Mouse (Mus musculus): ENCODE results near the gene Cdkn1a. TPM values are rescaled to one million over a fixed set of nuclear protein-coding genes. Genes with fewer than 3 reads are reported as not detected.

The Cdkn1a gene
- polyA plus RNA-seq, 1 experiment from 2014 or later: 292 TPM

- Histone ChIP-seq H3K27me3 (replicated peaks; ENCODE audit: control insufficient read depth, insufficient read depth, low read length) (peaks cover 29% of the 10 kb centered on the region), H3K9ac (ENCODE audit: low read depth, low read length) (peak overlapping the region; percentile 72), H3K36me3 (ENCODE audit: control insufficient read depth, insufficient read depth, low read length) (0 out of 2 replicates have a peak, but pooled peaks cover 2% of the 10 kb centered on the region), H3K9me3 (ENCODE audit: control insufficient read depth, low read length) (no peaks in the 10 kb centered on the region), H3K4me1 (ENCODE audit: control insufficient read depth, insufficient read depth, low read length) (peaks cover 10% of the 10 kb centered on the region; the same call in 1 of the 2 replicates), H3K4me2 (ENCODE audit: low read depth, low read length) (peak overlapping the region; percentile 87), H3K4me3 (ENCODE audit: low read depth, low read length) (peak overlapping the region; percentile 59), H3K27ac (replicated peaks; ENCODE audit: low read depth, low read length) (no peak overlapping the region)
- DNase-seq (ENCODE audit: low spot score) (peak; percentile 94), ATAC-seq (ENCODE audit: low read depth) (peak; percentile 85)
- 9% methylated on average over 32 of the region's 36 CpGs for WGBS
These were observed 2.6 kb downstream of the Cdkn1a start for GRCm38 (mm10) chr17:29093110-29093952.

DNA sequence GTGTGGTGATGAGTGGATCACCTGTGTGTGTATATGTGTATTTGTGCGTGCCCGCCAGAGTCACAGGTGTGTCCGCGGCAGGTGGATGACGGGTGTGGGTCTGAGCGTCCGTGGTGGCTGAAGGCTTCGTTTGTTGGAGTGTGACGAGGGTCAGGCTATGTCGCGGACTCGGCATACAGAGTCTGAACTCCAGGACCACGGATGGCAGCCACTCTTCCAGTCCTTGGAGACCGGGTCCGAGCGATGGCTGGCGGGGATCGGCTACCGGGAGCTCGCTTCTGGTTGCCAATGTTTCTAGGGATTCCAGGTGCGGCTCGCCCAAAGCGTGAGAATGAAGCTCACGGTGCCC, 3.2 kb downstream of the Cdkn1a start:
- Histone ChIP-seq H3K27me3 (replicated peaks; ENCODE audit: control insufficient read depth, insufficient read depth, low read length) (peaks cover 29% of the 10 kb centered on the region), H3K4me1 (ENCODE audit: control insufficient read depth, insufficient read depth, low read length) (peaks cover 10% of the 10 kb centered on the region; the same call in 1 of the 2 replicates), H3K9me3 (ENCODE audit: control insufficient read depth, low read length) (no peaks in the 10 kb centered on the region), H3K4me2 (ENCODE audit: low read depth, low read length) (peak overlapping the region; percentile 87), H3K36me3 (ENCODE audit: control insufficient read depth, insufficient read depth, low read length) (0 out of 2 replicates have a peak, but pooled peaks cover 4% of the 10 kb centered on the region), H3K9ac (ENCODE audit: low read depth, low read length) (peak overlapping the region; percentile 72), H3K4me3 (ENCODE audit: low read depth, low read length) (peak overlapping the region; percentile 59), H3K27ac (replicated peaks; ENCODE audit: low read depth, low read length) (no peak overlapping the region)
- DNase-seq (ENCODE audit: low spot score) (no peak), ATAC-seq (ENCODE audit: low read depth) (peak; percentile 2; the same call in 1 of the 2 replicates)
- WGBS: 0% methylated on average over 16 of the region's 24 CpGs

DNA sequence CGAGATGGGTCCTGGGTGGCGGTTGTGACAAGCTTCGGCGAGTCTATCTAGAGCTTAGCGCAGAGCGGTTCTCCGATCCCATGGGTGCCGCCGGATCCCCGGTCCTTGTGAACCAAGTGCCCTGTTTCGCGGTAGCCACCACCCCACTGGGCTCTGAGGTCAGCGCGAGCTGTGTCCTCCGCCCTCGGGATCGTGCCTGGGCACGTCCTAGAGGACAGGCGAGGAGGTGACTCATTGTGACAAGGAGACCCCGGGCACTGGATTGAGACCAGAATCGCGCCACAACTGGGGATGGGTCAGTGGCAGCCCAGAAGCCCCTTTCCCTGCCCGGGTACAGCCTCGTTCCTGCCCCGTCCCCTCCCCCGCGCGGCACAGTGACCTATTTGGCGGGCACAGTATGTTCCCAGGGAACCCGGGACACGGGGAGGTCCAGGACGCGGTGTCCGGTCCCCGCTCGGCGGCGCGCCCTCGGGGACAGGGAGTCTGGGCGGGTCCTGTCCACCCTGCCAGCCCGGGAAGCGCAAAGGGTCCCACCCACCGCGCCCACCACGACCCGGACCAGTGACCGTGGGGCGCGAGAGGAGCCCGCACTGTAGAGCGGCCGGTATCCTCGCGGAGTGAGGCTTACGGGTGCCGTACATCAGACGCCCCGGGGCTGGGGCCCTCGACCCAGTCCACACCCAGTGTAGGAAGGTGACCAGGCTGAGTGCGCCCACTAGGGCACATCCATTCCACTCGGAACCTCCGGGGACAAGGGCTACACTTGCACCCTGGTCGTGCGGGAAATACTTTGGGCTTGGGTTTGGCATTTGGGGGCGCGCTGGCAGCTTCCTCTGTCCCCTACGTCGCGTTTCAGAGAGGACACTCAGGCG, 3.8 kb downstream of the Cdkn1a start:
- Histone ChIP-seq H3K27me3 (replicated peaks; ENCODE audit: control insufficient read depth, insufficient read depth, low read length) (peaks cover 29% of the 10 kb centered on the region), H3K4me2 (ENCODE audit: low read depth, low read length) (peak overlapping the region; percentile 87), H3K4me3 (ENCODE audit: low read depth, low read length) (peak overlapping the region; percentile 59), H3K4me1 (ENCODE audit: control insufficient read depth, insufficient read depth, low read length) (peaks cover 10% of the 10 kb centered on the region; the same call in 1 of the 2 replicates), H3K9ac (ENCODE audit: low read depth, low read length) (peak overlapping the region; percentile 72), H3K27ac (replicated peaks; ENCODE audit: low read depth, low read length) (peak overlapping the region; percentile 35), H3K9me3 (ENCODE audit: control insufficient read depth, low read length) (no peaks in the 10 kb centered on the region), H3K36me3 (ENCODE audit: control insufficient read depth, insufficient read depth, low read length) (0 out of 2 replicates have a peak, but pooled peaks cover 4% of the 10 kb centered on the region)
- 0 out of 2 replicates have a peak, but pooled peaks have one; percentile 11 for ATAC-seq (ENCODE audit: low read depth)
- no peak for DNase-seq (ENCODE audit: low spot score)
- under 1% methylated on average over 31 of the region's 71 CpGs for WGBS

DNA sequence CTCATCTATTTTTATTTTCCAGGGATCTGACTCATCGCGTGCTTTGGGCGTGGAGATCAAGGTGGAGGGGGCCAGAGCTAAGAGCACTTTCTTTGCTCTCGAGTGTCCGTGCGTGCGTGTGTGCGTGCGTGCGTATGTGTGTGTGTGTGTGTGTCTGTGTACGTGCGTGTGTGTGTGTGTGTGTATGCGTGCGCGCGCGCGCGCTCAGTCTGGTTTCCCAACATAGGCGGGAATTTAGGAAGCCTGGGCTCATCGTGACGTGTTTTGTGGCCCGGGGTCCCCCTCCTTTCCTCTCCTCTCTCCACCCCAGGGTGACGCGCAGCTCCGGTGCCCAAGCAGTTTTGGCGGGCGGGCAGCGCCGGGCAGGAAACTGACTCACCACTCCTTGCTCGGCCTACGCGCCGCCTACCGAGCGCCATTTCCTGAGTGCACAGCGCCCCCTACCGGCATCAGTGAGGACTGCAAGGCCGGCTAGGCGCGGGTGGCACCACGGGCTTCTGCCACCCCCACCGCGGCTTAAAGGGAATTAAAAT, 4.5 kb downstream of the Cdkn1a start:
- under 1% methylated on average over 29 of the region's 44 CpGs for WGBS
- Histone ChIP-seq H3K9ac (ENCODE audit: low read depth, low read length) (peak overlapping the region; percentile 72), H3K9me3 (ENCODE audit: control insufficient read depth, low read length) (no peaks in the 10 kb centered on the region), H3K36me3 (ENCODE audit: control insufficient read depth, insufficient read depth, low read length) (0 out of 2 replicates have a peak, but pooled peaks cover 4% of the 10 kb centered on the region), H3K27me3 (replicated peaks; ENCODE audit: control insufficient read depth, insufficient read depth, low read length) (peaks cover 29% of the 10 kb centered on the region), H3K4me3 (ENCODE audit: low read depth, low read length) (peak overlapping the region; percentile 59), H3K4me2 (ENCODE audit: low read depth, low read length) (peak overlapping the region; percentile 87), H3K4me1 (ENCODE audit: control insufficient read depth, insufficient read depth, low read length) (peaks cover 10% of the 10 kb centered on the region; the same call in 1 of the 2 replicates), H3K27ac (replicated peaks; ENCODE audit: low read depth, low read length) (peak overlapping the region; percentile 35; the same call in 1 of the 2 replicates)
- DNase-seq (ENCODE audit: low spot score) (peak; percentile 95), ATAC-seq (ENCODE audit: low read depth) (peak; percentile 73)

GRCm38 (mm10) chr17:29096245-29096644, 5.5 kb downstream of the Cdkn1a start:
- Histone ChIP-seq H3K4me1 (ENCODE audit: control insufficient read depth, insufficient read depth, low read length) (peaks cover 10% of the 10 kb centered on the region; the same call in 1 of the 2 replicates), H3K4me3 (ENCODE audit: low read depth, low read length) (no peak overlapping the region), H3K27me3 (replicated peaks; ENCODE audit: control insufficient read depth, insufficient read depth, low read length) (peaks cover 29% of the 10 kb centered on the region), H3K4me2 (ENCODE audit: low read depth, low read length) (peak overlapping the region; percentile 87), H3K9me3 (ENCODE audit: control insufficient read depth, low read length) (no peaks in the 10 kb centered on the region), H3K36me3 (ENCODE audit: control insufficient read depth, insufficient read depth, low read length) (0 out of 2 replicates have a peak, but pooled peaks cover 4% of the 10 kb centered on the region), H3K9ac (ENCODE audit: low read depth, low read length) (peak overlapping the region; percentile 72; the same call in 1 of the 2 replicates), H3K27ac (replicated peaks; ENCODE audit: low read depth, low read length) (no peak overlapping the region)
- no peak for DNase-seq (ENCODE audit: low spot score)
- ATAC-seq (ENCODE audit: low read depth): no peak
- 89% methylated on average over 6 of the region's 6 CpGs for WGBS

GRCm38 (mm10) chr17:29096851-29097561, 6.2 kb downstream of the Cdkn1a start:
- Histone ChIP-seq H3K27me3 (replicated peaks; ENCODE audit: control insufficient read depth, insufficient read depth, low read length) (peaks cover 26% of the 10 kb centered on the region), H3K36me3 (ENCODE audit: control insufficient read depth, insufficient read depth, low read length) (0 out of 2 replicates have a peak, but pooled peaks cover 4% of the 10 kb centered on the region), H3K9ac (ENCODE audit: low read depth, low read length) (no peak overlapping the region), H3K9me3 (ENCODE audit: control insufficient read depth, low read length) (no peaks in the 10 kb centered on the region), H3K27ac (replicated peaks; ENCODE audit: low read depth, low read length) (no peak overlapping the region), H3K4me1 (ENCODE audit: control insufficient read depth, insufficient read depth, low read length) (peaks cover 10% of the 10 kb centered on the region; the same call in 1 of the 2 replicates), H3K4me2 (ENCODE audit: low read depth, low read length) (no peak overlapping the region), H3K4me3 (ENCODE audit: low read depth, low read length) (no peak overlapping the region)
- peak; percentile 75 for DNase-seq (ENCODE audit: low spot score)
- WGBS: 43% methylated on average over 7 of the region's 7 CpGs
- ATAC-seq (ENCODE audit: low read depth): peak; percentile 58; the same call in 1 of the 2 replicates

- 94% methylated on average over 21 of the region's 24 CpGs for WGBS
- no peak for ATAC-seq (ENCODE audit: low read depth)
- Histone ChIP-seq H3K27me3 (replicated peaks; ENCODE audit: control insufficient read depth, insufficient read depth, low read length) (peaks cover 14% of the 10 kb centered on the region), H3K36me3 (ENCODE audit: control insufficient read depth, insufficient read depth, low read length) (0 out of 2 replicates have a peak, but pooled peaks cover 4% of the 10 kb centered on the region), H3K27ac (replicated peaks; ENCODE audit: low read depth, low read length) (no peak overlapping the region), H3K4me1 (ENCODE audit: control insufficient read depth, insufficient read depth, low read length) (peaks cover 10% of the 10 kb centered on the region; the same call in 1 of the 2 replicates), H3K4me2 (ENCODE audit: low read depth, low read length) (no peak overlapping the region), H3K9ac (ENCODE audit: low read depth, low read length) (no peak overlapping the region), H3K9me3 (ENCODE audit: control insufficient read depth, low read length) (no peaks in the 10 kb centered on the region), H3K4me3 (ENCODE audit: low read depth, low read length) (no peak overlapping the region)
- DNase-seq (ENCODE audit: low spot score): no peak
These were observed 7.5 kb downstream of the Cdkn1a start for GRCm38 (mm10) chr17:29098291-29098690.
